Mouse (Mus musculus) kidney, adult 9 months (tissue): ENCODE data around the gene Inpp5b.
"Not testable (repeated sequence)": the region's sequence is repeated elsewhere in the genome, so short reads cannot be mapped to it uniquely, and the experiment has no call there.

Experiments used
- DNase-seq: peaks from one replicate; pipeline ENCODE4 v3.0.0; 2022

Inpp5b gene

DNA sequence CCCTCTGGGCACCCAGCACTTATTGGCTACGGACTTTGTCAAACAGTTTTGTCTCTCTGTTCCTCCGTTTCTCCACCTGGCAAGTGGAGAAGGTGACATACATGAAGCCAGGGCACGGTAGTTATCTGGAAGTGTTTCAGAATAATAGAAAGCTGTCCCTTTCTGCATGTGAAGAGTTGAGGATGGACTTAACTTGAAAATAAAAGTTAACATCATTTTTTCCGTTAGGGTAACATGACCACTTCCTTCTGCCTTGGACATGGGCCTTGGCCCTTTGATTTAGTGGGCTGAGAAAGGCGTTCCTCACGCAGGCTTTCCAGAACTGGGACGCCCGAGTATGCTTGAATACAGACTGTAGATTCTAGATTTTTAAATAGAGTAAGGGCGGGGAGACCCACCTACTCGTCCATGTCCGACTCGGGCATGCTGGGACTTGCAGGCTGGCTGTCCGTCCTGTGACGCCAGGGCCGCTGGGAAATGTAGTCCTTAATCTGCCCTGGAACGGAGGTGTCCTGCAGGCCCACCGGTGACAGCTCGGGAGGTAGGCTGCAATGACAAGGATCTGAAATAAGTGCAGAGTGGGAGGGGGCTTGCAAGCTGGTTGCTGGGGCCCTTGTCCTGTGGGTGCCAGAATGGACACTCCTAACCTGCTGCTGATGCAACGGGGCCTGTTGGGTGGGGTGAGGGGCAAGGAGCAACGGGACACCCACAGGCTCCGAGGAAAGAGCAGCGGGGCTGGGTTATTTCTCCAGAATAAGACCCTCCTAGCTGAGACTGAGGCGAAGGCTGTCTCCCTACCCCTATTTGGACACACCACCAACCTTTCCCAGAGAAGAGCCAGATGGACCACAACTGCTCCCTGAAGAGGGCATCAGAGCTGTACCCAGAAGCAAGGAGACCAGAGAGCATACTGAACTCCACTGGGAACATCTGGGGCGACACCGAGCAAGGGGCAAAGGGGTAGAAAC, at the start of gene Inpp5b:
Gene Inpp5b (plus strand): TSS at position 475 of the 968 bp plus-strand sequence.
- peak; percentile 89 for DNase-seq

DNA sequence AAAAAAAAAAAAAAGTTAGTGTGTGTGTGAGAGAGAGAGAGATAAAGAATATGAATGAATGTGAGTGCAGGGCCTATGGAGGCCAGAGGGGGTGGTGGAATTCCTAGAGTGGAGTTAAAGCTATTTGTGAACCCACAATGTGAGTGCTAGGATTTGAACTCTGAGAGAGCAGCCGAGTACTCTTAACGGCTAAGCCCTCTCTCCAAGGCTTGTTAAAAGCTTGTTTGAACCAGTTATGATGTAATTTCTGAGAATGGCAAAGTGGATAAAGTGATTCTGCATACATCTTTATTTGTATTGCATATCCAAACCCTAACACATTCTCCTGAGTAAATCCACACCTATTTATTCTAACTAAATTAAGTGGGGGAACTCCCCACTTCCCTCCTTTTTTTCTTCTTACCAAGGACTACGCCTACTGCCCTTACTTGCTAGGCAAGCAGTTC, 49.2 kb upstream of the Inpp5b start:
- no peak for DNase-seq

DNA sequence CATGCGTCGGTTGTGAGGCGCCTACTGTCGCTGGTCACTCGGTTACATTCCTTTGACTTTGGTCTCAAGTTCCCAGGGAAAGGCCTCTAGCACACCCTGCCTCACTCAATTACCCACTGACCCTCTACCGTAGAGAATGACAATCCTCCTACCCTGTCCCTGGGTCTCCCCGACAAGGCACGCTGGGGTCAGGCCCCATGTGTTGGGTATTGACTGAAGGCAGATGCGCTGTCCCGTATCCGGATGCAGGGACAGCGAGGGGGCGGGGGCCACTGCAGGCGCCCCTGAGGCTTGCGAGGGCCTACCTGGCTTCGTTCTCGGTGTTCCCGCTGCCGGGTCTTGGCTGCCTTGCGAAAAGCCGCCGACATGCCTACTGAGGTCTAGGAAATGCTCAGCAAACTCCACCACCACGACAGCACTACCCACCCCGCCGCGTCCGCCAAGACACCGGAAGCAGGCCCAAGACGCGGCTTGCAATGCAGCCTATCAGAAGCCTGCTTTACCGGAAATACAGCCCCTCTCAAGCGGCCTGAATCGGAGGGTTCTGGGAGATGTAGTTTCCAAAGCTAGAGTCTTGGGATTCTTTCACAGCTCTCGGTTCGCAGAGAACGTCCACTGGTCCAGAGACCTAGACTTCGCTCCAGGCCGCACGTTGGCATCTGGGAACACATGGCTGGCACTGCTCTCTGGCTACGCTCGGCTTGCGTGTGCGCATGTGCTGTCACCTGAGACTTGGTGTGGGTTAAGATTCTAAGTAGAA, 48.3 kb upstream of the Inpp5b start, which contains the start of gene Utp11:
Gene Utp11 (minus strand): TSS at position 466 of the 760 bp plus-strand sequence.
- DNase-seq = peak; percentile 97

DNA sequence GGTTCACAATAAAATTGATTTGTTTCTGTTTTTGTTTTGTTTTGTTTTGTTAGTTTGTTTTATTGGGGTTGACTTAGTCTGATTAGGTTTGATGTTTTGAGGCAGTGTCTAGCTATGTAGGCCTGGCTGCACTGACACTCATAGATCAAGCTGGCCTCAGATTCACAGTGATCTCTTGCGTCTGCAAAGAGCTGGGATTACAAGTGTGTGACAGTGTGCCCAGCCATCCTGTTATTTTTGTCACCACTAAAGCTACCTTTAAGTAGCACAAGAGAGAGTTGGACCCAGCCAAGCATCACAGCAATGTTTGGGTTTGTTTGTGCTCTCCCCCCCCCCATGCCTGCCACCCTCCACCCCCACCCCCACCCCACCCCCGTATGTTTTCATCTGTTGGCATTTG, 47.1 kb upstream of the Inpp5b start:
- DNase-seq = no peak

DNA sequence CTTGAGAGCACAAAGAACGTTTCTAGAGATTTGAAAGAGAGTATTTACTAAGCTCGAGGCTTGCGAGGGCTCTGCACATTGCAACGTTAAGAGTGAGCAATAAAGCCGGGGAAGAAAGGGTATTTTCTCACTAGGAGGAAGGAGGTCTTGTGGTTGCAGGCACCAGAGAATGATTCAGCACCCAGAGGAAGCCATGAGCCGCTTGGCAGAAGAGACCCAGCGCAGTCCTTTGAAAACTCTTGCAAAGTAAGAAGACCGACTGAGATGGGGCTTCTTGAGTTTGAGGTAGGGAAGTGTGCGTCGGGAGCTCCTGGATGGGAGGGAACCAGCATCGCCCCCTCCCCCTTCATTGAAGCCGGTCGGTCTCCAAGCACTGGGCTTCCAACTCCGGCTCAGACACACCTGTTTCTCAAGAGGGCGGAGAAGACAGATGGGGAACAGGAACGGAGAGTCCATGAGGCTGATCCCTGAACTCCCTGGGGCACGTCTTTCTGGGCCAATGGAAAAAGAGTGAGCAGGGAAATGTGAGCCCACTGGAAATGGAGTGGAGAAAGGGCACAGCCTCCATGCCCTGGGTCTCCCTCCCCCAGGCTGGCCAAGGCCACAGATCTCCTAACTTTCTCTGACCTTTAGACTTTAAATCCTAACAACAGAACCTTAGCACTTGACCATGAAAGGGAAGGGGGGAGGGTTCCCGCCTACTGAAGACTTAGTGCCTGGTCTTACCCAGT, 45.7 kb upstream of the Inpp5b start:
- DNase-seq = peak; percentile 83

DNA sequence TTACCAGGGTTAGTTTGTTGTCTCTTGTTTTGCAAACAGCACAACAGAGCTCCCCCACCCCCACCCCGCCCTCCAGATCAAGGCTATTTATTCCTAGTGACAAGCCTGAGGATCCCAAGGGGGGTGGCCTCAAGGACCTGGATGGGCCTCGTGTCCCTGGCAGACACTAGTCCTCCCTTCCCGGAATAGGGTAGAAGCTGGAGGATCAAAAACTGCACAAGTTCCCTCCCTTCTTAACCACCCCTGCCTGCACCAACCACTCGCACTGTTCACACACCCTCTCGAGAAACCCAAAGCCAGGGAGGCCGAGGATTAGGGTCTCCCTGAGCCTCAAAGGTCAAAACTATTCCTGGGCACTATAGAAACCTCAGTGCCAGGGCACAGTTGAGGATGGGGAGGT, 41.9 kb upstream of the Inpp5b start:
- no peak for DNase-seq

DNA sequence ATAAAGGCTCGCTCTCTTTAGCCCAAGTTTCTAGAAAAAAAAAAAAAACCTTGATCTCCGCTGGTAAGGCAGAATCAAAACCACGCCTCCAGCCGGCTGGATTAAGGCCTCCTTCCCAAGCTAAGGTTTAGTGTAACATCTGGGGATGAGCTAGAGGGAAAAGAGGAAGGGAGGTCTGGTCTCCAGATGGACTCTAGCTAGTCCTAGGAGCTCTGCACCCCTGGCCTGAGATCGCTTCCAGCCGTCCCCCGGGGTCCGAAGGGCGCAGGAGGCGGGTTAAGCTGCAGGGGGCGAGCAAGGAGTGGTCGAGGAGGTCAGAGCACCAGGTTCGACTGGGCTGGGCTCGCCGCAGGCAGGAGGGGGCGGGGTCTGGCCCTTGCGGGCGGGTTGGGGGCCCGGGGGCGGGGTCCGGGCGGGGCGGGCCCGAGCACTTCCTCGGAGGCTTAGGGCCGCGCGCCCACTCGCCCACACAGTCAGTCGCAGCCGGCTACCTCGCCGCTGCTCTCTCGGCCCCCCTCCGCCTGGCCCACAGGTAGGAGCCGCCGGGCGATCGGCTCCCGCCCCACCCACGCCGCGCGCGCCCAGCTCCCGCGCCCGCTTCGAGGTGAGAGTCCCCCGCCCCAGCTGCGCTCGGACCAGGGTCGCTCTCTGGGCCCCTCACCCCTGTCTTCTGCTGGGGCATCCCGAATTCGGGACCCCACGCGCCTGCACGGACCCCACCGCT, 41.2 kb upstream of the Inpp5b start, which contains the start of gene Fhl3:
Gene Fhl3 (plus strand): TSS at position 454 of the 724 bp plus-strand sequence.
- DNase-seq = peak; percentile 88

DNA sequence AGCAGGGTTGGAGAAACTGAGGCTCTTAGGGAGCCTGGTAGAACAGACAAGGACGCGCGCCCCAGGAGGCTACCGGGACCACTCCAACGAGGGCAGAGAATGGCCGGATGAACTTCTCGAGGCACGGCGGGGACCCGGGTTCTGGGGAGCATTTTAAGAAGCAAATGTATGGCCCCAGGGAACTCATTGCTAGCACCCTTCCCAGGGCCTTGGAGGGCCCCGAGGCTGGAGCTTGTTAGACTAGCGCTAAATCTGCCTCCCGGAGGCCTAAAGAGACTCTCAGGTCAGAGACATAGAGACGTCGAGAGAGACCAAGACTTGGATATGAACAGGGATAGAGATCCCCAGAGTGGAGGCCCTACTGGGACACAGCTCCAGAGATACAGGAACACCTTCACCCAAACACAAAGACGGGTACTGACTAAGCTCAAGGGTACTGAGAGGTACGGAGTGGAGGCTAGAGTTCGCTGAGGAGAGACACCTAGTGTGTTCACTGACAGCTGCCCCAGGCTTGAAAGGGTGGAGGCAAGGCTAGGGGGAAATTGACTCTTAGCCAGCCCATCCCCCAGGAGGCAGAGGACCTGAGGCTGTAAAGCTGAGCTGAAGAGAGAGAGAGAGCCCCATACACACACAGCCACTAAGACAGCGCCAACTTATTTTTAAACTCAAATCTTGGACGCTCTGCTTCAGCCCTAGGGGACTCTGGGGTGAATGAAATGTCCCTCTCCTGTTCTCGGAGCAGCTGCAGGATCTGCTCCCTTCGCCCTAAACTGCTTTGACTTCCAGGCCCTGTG, 40.4 kb upstream of the Inpp5b start:
- no peak for DNase-seq

DNA sequence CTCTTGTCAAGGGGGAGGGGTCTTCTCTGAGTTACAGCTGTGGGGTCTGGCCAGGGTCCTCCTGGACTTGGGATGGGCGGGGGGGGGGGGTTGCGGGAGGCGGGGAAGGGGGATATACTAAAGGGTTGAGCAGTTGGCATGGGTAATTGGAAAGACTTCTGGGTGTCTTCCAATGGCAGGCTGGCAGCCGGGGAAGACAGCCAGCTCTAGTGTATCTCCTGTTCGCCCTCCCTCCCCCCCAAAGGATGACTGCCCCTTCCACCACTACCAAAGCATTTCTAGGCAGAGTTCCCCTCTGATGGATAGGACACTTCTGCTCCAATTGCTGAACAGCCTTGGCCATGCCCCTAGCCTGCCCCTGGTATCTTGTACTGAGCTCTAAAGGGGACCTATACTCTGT, 39.7 kb upstream of the Inpp5b start:
- DNase-seq = no peak

DNA sequence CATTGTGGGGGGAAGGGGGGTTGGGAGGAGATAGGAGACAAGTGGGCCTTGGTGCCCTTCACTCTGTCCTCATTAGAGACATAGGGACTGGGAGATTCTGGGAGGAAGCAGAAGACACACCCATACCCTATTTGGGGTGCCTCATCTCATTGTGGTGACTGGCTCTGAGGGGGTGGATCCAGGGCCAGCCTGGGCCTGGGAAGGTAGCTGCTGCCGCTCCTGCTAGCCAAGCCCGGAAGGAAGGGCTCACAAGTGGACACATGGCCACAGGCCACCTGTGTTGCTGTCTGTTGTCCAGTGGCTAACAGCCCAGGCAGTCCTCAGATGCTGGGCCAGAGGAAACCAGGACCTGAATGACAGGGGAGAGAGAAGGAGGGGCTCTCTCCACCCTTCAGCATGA, 38.2 kb upstream of the Inpp5b start:
- no peak for DNase-seq

DNA sequence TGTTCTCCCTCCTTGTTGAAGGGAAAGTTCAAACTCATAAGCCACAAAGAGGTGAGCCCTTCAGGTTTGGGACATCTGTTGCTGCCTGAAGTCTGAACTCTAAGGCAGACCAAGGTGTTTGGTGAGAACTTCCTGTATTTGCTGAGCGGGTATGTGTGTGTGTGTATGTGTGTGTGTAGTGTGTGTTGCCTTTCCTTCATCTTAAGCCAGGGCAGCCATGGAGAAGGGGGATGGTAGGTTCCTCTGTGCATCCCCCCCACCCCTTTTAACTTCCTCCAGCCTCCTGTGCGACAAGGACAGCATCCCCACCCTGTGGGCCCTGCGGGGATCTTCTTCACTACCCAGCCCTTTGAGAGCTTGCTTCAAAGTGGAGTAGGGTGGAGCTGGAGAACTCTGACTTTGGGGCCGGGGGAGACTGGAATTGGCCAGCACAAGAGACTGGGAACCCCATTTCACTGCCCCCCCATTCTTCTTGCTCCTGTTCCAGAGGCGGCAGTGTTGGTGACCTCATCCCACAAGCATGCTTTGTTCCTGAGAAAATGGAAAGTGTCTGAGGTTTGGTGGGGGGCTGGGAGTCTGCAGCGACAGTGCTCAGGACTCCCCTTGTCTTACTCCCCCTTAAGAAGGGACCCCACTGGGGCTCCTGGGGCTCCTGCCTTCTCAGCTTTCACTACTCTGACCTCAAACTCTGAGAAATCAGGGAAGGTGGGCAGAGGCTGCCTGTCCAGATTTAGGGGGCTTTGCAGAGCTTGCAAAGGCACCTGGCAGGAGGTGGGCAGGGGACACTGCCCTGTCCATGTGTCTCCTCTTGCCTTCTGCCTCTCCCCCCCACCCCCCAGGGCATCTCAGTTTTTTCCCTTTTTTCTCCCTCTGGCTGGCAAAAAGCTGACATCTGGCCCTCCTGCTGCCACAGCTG, 37.5 kb upstream of the Inpp5b start:
- DNase-seq = no peak

DNA sequence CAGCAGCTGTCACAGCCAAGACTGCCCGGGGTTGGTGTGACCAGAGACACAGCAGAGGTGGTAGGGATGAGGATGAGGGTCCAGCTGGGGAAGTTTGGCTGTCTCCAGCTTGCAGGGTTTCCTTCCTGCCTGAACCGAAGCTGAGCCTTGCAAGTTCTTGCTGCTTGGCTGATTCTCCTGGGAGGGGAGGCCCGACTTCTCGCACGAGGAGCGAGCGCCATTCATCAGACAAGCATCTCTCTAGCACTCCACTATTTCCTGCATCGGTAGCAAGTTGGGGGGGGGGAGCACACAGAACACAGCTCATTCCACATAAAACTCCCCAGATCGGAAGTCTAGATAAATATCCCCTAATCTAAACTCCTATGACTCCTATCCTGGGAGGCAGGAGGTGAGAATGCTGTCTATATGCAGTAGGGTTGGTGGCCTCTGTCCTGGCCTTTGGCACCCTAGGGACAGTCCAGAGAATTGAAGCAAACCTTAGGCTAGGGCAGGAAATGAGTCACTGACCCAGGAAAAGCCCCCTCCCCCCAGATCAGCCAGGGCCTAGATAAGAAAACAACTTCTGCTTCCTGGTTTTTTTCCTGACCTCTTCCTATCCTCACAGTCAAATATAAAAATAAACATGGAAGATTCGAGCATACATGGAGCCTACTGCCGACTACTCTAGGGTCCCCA, 36.7 kb upstream of the Inpp5b start:
- DNase-seq = peak; percentile 60

DNA sequence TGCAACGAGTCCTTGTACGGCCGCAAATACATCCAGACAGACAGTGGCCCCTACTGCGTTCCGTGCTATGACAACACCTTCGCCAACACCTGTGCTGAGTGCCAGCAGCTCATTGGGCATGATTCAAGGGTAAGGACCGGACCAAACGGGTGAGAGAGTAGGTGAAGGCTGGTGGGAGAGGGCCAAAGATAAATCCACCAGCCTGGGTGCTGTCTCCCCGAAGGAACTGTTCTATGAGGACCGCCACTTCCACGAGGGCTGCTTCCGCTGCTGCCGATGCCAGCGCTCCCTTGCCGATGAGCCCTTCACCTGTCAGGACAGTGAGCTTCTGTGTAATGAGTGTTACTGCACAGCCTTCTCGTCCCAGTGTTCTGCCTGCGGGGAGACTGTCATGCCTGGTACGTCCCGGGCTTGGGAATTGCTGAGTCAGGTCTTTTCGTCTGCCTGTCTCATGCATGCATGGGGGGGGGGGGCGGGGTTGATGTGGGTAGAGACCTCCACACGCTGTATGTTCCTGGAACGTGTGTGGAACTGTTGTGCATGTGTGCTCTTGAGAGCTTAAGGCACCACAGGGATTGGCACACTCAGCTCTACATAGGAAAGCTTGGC, 35.9 kb upstream of the Inpp5b start:
- no peak for DNase-seq

DNA sequence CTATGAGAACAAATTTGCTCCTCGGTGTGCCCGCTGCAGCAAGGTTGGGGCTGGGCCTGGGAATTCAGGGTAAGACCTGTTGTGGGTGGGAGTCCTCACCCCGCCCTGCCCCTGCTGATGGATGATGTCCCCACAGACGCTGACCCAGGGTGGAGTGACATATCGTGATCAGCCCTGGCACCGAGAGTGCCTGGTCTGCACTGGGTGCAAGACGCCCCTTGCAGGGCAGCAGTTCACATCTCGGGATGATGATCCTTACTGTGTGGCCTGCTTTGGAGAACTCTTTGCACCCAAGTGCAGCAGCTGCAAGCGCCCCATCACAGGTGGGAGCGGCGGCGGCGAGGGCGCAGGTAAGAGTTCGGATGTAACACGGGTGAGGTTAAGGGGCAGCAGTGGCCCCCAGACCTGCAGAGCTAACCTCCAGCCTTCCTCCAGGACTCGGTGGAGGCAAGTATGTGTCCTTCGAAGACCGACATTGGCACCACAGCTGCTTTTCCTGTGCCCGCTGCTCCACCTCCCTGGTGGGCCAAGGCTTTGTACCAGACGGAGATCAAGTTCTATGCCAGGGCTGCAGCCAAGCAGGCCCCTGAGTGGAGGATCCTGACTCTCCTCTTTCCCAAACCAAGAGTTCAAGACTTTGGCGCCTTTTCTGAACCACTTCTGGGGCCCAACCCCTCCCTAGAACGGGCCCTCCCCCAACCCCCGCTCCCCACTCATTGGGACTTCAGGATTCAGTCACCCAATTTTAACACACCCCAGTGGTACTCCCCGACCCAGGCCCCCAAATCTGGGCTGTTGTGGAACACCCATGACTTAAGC, 34.1 kb upstream of the Inpp5b start:
- not testable (repeated sequence) for DNase-seq

DNA sequence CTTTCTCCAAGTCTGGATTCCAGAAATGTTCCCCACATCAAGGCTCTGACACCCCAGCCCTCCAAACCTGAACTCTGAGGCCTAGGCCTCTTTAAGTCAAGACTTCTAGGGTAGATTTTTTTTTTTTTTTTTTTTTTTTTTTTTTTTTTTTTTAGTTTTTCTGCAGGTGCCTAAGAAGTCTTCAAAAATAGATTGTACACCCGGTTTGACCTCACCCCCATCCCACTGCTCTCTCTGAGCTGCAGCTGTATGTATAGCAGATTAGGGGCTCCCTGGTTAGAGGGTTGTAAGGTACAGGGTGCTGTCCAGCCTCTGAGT, 33.5 kb upstream of the Inpp5b start:
- not testable (repeated sequence) for DNase-seq

DNA sequence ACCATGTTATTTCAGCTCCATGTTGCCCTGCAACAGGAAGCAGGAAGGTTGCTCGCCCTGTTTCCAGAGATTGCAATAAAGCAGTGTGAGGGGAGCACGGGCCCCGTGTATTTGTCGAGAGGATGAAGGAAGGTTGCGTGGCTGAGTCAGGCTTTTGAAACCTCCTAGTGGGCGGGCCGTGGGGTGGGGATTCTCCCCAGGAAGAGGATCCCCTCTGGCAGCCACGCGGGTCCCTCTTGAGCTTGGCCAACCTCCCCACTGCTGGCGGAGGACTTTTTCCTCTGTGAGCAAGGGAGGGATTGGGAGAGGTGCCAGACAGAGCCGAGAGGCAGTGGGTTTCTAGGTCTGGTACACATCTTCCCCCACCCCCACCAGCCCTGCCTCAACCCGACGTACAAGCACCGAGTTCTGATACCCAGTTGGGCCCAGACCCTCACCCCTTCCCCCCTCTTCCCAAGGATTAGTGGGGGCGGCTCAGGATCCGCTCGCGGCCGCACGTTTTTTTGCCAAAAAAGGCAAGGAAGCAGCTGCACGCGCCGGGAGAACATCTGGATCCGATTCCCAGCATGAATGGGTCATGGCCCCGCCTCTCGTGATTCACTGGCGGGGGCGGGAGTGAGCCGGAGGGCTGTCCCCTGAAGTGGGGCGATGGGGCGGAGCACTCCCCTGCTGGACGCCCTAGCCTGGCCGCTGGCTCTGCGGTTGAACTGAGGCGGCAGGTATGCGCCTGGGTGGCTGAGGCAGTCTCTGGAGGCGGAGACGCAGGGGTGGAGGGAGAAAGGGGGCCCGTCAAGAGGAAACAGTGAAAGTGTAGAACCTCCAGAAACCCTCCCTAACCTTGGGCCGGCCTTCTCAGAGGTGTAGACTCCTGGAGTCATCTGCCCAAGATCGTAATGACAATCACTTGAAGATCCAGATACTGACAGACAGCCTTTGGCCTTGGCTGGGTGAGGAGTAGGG, 32.9 kb upstream of the Inpp5b start:
- DNase-seq = peak; percentile 90

DNA sequence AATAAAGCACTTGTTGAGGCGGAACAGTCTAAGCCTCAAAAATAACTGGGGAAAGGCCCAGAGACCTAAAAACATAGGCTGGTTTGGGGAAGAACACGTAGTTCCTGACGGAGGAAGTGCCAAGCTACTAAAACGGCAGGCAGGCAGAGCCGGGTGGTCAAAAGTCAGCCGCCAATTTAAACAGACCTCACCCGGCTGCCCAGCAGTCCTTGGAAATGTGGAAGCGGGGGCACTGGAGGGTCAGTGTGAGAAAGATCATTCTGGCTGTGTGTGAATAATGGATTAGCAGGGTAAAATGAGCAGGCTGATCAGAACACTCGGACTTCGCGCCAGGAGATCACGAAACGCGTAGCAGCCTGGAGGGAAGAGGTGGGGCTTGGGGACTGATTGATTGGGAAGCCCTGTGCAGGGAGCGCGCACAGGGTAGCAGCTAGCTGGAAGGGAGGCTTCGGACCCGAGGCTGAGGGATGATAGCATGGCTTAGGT, 31.6 kb upstream of the Inpp5b start:
- peak; percentile 50 for DNase-seq
